Mouse (Mus musculus) limb, embryonic 13.5 days (tissue): ENCODE data around the gene Gm28043. TPM values are rescaled to one million over a fixed set of nuclear protein-coding genes. Genes with fewer than 3 reads are reported as not detected.
A peak's percentile ranks its signal among the peaks of the same experiment; 100 is the strongest.

Source experiments
- ATAC-seq: fragments of 200-750 bp; cut with Nextera tagmentation; 2 replicates; pipeline ENCODE4 v1.8.0; 2017; ENCODE audit warnings: low read depth, moderate number of reproducible peaks, moderate TSS enrichment; ENCODE audit not compliant: low FRiP score
- H3K27ac ChIP-seq: fragments of 300-500 bp; sonication (generic); 2 replicates; pipeline ENCODE4 v1.5.1; 2015; ENCODE audit warnings: inconsistent platforms, mild to moderate bottlenecking, moderate library complexity
- H3K27me3 ChIP-seq: fragments of 300-500 bp; sonication (generic); 2 replicates; pipeline ENCODE4 v1.6.1; 2015; ENCODE audit warnings: mild to moderate bottlenecking, inconsistent platforms
- H3K36me3 ChIP-seq: fragments of 300-500 bp; sonication (generic); 2 replicates; pipeline ENCODE4 v1.6.1; 2015; ENCODE audit warnings: inconsistent platforms, mild to moderate bottlenecking, moderate library complexity
- H3K4me1 ChIP-seq: fragments of 300-500 bp; sonication (generic); 2 replicates; pipeline ENCODE4 v1.6.1; 2015; ENCODE audit warnings: inconsistent platforms
- H3K4me2 ChIP-seq: fragments of 300-500 bp; sonication (generic); replicated peaks from 2 replicates; pipeline ENCODE4 v1.6.1; 2015; ENCODE audit warnings: inconsistent platforms, mild to moderate bottlenecking, moderate library complexity
- H3K4me3 ChIP-seq: fragments of 300-500 bp; sonication (generic); 2 replicates; pipeline ENCODE4 v1.5.1; 2015; ENCODE audit warnings: moderate library complexity, mild to moderate bottlenecking, inconsistent platforms
- H3K9ac ChIP-seq: fragments of 300-500 bp; sonication (generic); 2 replicates; pipeline ENCODE4 v1.6.1; 2015; ENCODE audit warnings: mild to moderate bottlenecking, inconsistent platforms
- H3K9me3 ChIP-seq: fragments of 300-500 bp; sonication (generic); 2 replicates; pipeline ENCODE4 v1.6.1; 2016; ENCODE audit warnings: inconsistent platforms
- WGBS: fragments of 180-500 bp; shearing (Covaris S2); methylation state at CpG from one replicate; pipeline ENCODE4 v1.1.7; 2015; 5-methylcytosine and 5-hydroxymethylcytosine counted together
- polyA plus RNA-seq: library from polyadenylated mRNA; unstranded; fragments of >200 nt; fragmentation: Nextera tagmentation; extraction: Ambion mirVana; gene quantifications from 2 replicates; pipeline ENCODE4 v1.2.1, GENCODE M21; 2015

Gene Gm28043
- polyA plus RNA-seq, 1 experiment from 2014 or later, result 3.1 TPM

- Histone ChIP-seq H3K4me1 (no peaks in the 10 kb centered on the region), H3K27me3 (no peaks in the 10 kb centered on the region), H3K36me3 (peaks cover 96% of the 10 kb centered on the region), H3K4me2 (no peak overlapping the region), H3K9me3 (no peaks in the 10 kb centered on the region), H3K27ac (no peak overlapping the region), H3K4me3 (no peak overlapping the region), H3K9ac (no peak overlapping the region)
- no peak for ATAC-seq
- 74% methylated on average over 5 of the region's 5 CpGs for WGBS
These were observed 14.3 kb downstream of the Gm28043 start for GRCm38 (mm10) chr17:29628946-29629345.

GRCm38 (mm10) chr17:29629620-29630019 is 14.9 kb downstream of the Gm28043 start:
- 77% methylated on average over 5 of the region's 5 CpGs for WGBS
- ATAC-seq, result no peak
- no peaks in the 10 kb centered on the region for H3K4me1 ChIP-seq
- no peak overlapping the region for H3K4me3 ChIP-seq
- no peak overlapping the region for H3K9ac ChIP-seq
- no peaks in the 10 kb centered on the region for H3K9me3 ChIP-seq
- H3K27ac ChIP-seq, result no peak overlapping the region
- no peak overlapping the region for H3K4me2 ChIP-seq
- H3K36me3 ChIP-seq, result peaks cover 96% of the 10 kb centered on the region
- H3K27me3 ChIP-seq, result no peaks in the 10 kb centered on the region

DNA sequence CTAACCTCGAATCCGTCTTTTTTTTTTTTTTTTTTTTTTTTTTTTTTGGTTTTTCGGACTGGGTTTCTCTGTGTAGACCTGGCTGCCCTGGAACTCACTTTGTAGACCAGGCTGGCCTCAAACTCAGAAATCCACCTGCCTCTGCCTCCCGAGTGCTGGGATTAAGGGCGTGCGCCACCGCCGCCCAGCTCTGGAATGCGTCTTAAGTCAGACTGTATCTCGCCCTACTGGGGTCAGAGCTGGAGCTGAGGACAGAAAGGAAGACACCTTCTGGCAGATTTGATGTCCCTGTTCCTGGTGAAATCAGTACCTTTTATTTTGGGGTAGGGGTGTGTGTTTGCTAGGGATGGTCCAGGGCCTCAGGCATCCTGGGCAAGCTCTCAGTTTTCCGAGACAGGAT is 17.6 kb downstream of the Gm28043 start:
- H3K36me3 ChIP-seq, result peaks cover 98% of the 10 kb centered on the region
- H3K27ac ChIP-seq, result no peak overlapping the region
- 92% methylated on average over 11 of the region's 11 CpGs for WGBS

DNA sequence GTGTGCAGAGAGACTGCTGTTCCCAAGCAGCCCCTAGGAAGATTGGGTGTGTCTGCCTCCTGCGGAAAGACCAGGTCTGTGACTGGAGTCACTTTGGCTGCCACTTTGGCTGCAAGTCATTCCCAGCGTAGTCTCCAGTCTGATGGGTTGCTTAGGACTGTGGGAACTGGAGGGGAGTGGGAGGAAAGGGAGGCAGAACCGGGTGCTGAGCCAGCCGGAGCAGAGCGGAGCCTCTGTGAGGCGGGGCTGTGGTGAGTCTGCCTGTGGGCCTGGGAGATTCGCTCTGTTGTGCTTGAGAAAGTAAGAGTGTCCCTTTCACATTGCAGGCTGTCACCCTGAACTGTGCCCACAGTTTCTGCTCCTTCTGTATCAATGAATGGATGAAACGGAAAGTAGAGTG is 20.8 kb downstream of the Gm28043 start:
- H3K27ac ChIP-seq, result no peak overlapping the region
- H3K27me3 ChIP-seq, result no peaks in the 10 kb centered on the region
- no peak overlapping the region for H3K9ac ChIP-seq
- H3K9me3 ChIP-seq, result no peaks in the 10 kb centered on the region
- no peak overlapping the region for H3K4me2 ChIP-seq
- no peaks in the 10 kb centered on the region for H3K4me1 ChIP-seq
- peaks cover 98% of the 10 kb centered on the region for H3K36me3 ChIP-seq
- no peak for ATAC-seq
- no peak overlapping the region for H3K4me3 ChIP-seq
- WGBS, result 90% methylated on average over 8 of the region's 8 CpGs

More for the DNA sequence above, 17.6 kb downstream of the Gm28043 start:
- no peaks in the 10 kb centered on the region for H3K9me3 ChIP-seq
- no peak overlapping the region for H3K4me3 ChIP-seq
- H3K4me2 ChIP-seq, result no peak overlapping the region
- H3K27me3 ChIP-seq, result no peaks in the 10 kb centered on the region
- no peak overlapping the region for H3K9ac ChIP-seq
- no peak for ATAC-seq
- H3K4me1 ChIP-seq, result no peaks in the 10 kb centered on the region

DNA sequence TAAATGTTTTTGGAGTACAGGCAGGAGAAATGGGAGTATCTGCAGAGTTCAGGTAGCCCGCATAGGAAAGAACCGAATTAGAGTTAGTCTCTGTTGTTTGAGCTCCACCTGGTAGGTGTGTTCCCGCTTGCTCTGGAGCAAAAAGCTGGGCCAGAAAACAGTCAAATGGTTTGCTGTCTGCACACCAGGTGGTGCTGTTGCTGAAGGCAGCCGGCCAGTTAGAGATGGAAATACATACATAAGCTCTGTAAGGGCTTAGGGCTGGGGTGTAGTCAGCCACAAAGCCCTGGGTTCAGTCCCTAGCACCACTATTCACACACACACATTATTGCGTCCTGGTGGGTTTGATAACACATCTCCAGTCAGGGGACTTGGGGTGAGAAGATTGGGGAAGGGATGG is 21.4 kb downstream of the Gm28043 start:
- no peak for ATAC-seq
- H3K9ac ChIP-seq, result no peak overlapping the region
- no peaks in the 10 kb centered on the region for H3K4me1 ChIP-seq
- H3K27me3 ChIP-seq, result no peaks in the 10 kb centered on the region
- 70% methylated on average over 5 of the region's 5 CpGs for WGBS
- peaks cover 98% of the 10 kb centered on the region for H3K36me3 ChIP-seq
- no peak overlapping the region for H3K27ac ChIP-seq
- no peaks in the 10 kb centered on the region for H3K9me3 ChIP-seq
- no peak overlapping the region for H3K4me2 ChIP-seq
- H3K4me3 ChIP-seq, result no peak overlapping the region

DNA sequence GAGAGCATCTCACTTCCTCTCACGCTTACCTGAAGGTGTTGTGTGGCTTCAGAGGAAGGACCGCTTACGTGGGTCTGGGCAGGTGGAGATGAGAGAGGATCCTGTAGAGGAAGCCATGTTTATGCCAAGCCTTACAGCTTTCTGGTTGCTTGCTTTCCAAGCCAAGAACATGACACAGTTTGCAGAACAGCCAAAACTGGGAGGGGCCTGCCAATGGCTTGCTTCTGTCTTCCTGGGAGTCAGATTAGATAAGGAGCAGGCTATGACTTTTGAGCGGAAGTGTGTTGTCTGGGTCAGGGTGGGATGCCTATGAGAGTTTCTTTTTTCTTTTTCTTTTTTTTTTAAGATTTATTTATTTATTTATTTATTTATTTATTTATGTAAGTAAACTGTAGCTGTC is 22.7 kb downstream of the Gm28043 start:
- Histone ChIP-seq H3K4me1 (no peaks in the 10 kb centered on the region), H3K27me3 (no peaks in the 10 kb centered on the region), H3K4me3 (no peak overlapping the region), H3K4me2 (no peak overlapping the region), H3K27ac (no peak overlapping the region), H3K9ac (no peak overlapping the region), H3K36me3 (peaks cover 98% of the 10 kb centered on the region), H3K9me3 (no peaks in the 10 kb centered on the region)
- ATAC-seq, result no peak
- WGBS, result 96% methylated on average over 4 of the region's 4 CpGs

DNA sequence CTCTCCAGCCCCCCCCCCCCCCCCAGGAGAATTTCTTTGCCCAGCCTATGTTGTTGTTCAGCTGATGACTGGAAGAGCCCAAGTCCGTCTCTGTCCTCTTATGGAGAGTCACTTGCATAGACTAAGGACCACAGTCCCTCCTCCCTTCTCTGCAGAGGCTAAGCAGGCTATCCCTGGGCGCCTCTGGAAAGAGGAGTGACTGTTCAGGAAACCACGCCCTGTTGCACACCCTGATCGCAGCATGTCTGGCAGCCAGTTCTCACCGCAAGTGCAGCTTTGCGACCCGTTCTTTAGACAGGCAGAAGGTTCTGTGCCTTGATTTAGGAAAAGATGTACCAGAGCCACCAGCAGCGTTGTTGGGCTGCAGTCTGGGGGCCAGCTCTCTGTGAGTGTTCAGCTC is 23.2 kb downstream of the Gm28043 start:
- ATAC-seq, result no peak
- Histone ChIP-seq H3K36me3 (peaks cover 98% of the 10 kb centered on the region), H3K9ac (no peak overlapping the region), H3K4me2 (no peak overlapping the region), H3K27ac (no peak overlapping the region), H3K4me1 (no peaks in the 10 kb centered on the region), H3K27me3 (no peaks in the 10 kb centered on the region), H3K4me3 (no peak overlapping the region), H3K9me3 (no peaks in the 10 kb centered on the region)
- WGBS, result 79% methylated on average over 8 of the region's 8 CpGs

- Histone ChIP-seq H3K4me3 (no peak overlapping the region), H3K27ac (no peak overlapping the region), H3K9me3 (no peaks in the 10 kb centered on the region), H3K4me2 (no peak overlapping the region), H3K9ac (no peak overlapping the region), H3K4me1 (no peaks in the 10 kb centered on the region), H3K36me3 (peaks cover 75% of the 10 kb centered on the region), H3K27me3 (no peaks in the 10 kb centered on the region)
- ATAC-seq, result no peak
- 91% methylated on average over 11 of the region's 11 CpGs for WGBS
These were observed 26.3 kb downstream of the Gm28043 start for GRCm38 (mm10) chr17:29640971-29641370.

DNA sequence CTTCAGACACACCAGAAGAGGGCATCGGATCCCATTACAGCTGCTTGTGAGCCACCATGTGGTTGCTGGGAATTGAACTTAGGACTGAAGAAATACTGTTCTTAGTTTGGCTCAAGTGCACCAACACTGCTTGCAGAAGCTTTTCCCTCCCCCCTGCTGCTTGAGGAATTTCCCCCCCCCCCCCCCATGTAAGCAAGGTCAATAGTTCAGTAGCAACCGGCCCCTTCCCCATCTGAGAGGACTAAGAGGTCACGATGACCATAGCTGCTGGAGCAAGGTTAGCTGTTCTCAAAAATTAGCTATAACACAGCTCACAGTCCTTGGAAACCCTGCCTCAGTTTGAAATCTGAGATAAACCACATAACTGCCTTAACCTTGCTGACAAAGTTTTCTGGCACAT is 27.5 kb downstream of the Gm28043 start:
- Histone ChIP-seq H3K9me3 (0 out of 2 replicates have a peak, but pooled peaks cover 2% of the 10 kb centered on the region), H3K4me2 (no peak overlapping the region), H3K4me3 (no peak overlapping the region), H3K36me3 (peaks cover 72% of the 10 kb centered on the region), H3K27me3 (no peaks in the 10 kb centered on the region), H3K4me1 (no peaks in the 10 kb centered on the region), H3K9ac (no peak overlapping the region), H3K27ac (no peak overlapping the region)
- no peak for ATAC-seq
- 73% methylated on average over 3 of the region's 3 CpGs for WGBS

DNA sequence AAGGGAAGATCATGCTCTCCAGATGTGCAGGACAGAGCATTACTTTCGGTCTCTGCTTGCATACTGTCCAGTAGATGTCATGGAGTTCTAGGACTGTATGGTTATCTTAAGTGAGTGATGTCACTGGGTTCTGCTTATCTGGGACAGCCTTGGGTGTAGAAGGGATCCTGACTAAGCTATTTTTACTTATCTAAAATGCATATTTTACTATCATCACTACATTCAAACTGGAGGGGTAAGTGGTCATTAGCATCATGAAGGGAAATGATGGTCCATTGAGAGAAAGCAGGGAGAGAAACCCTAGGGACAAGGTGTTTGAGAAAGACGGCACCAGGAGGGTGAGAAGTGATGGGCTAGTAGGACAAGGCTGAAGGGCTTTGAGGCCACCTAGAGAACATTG is 43.6 kb downstream of the Gm28043 start:
- no peak for ATAC-seq
- Histone ChIP-seq H3K27ac (no peak overlapping the region), H3K4me3 (no peak overlapping the region), H3K4me2 (no peak overlapping the region), H3K27me3 (no peaks in the 10 kb centered on the region), H3K36me3 (peaks cover 6% of the 10 kb centered on the region), H3K9ac (no peak overlapping the region), H3K4me1 (peaks cover 10% of the 10 kb centered on the region), H3K9me3 (no peaks in the 10 kb centered on the region)
- 75% methylated on average over 2 of the region's 2 CpGs for WGBS

- peak within 1 kb of the TSS; percentile 96 for H3K9ac ChIP-seq
- H3K27me3 ChIP-seq, result no peaks in the 10 kb centered on the region
- WGBS, result under 1% methylated on average over 40 of the region's 41 CpGs
- no peaks in the 10 kb centered on the region for H3K9me3 ChIP-seq
- peak; percentile 95 for ATAC-seq
- H3K4me1 ChIP-seq, result peaks cover 10% of the 10 kb centered on the region
- peak within 1 kb of the TSS; percentile 95 for H3K4me3 ChIP-seq
- peak within 1 kb of the TSS; percentile 95 for H3K4me2 ChIP-seq
- peaks cover 24% of the 10 kb centered on the region for H3K36me3 ChIP-seq
- peak within 1 kb of the TSS; percentile 89 for H3K27ac ChIP-seq
These were observed 45.5 kb downstream of the Gm28043 start, which contains the start of gene Cmtr1 for GRCm38 (mm10) chr17:29660076-29660761. TSS of gene Cmtr1 (plus strand) at chr17:29660595.

DNA sequence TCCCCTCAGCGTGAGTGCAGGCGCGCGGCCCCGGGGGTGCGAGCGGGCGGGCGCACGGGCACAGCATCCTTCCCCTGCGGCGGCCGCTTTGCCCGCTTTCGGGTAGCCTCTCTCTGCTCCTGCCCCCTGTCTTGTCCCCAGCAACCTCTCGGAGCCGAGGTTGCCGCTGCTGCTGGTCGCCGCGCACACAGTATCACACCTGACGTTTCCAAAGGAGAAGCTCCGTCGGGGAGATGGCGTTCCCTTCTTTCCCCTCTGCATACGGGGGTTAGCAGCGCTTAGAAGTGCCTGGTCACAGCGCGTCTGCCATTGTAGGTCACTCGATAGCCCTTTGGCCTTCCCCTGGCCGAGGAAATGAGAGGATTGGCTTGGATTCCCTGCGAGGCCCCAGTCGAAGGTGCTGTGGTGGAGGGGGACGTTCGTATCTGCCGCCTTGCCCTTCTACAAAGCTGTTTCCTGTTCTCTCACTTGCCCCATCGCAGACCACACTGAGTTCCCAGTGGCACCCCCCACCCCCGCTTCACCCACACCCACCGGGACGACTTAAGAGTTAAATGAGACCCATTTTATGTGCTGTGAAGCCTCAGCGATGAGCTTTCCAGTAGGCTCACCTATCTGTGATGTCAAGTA is 46.2 kb downstream of the Gm28043 start:
- under 1% methylated on average over 40 of the region's 41 CpGs for WGBS
- H3K4me1 ChIP-seq, result peaks cover 10% of the 10 kb centered on the region
- H3K36me3 ChIP-seq, result peaks cover 29% of the 10 kb centered on the region
- H3K27ac ChIP-seq, result peak overlapping the region; percentile 89
- H3K27me3 ChIP-seq, result no peaks in the 10 kb centered on the region
- H3K9ac ChIP-seq, result peak overlapping the region; percentile 96
- H3K4me2 ChIP-seq, result peak overlapping the region; percentile 95
- peak overlapping the region; percentile 95 for H3K4me3 ChIP-seq
- no peaks in the 10 kb centered on the region for H3K9me3 ChIP-seq
- no peak; the same call in none of the 2 replicates for ATAC-seq
